Mouse (Mus musculus) heart, embryonic 12.5 days (tissue): Measurements from ENCODE around the gene Thegl. TPM values are rescaled to one million over a fixed set of nuclear protein-coding genes. Genes with fewer than 3 reads are reported as not detected.
"Not testable (repeated sequence)": the region's sequence is repeated elsewhere in the genome, so short reads cannot be mapped to it uniquely, and the experiment has no call there.

Experiments
- ATAC-seq: fragments of 200-750 bp; cut with Nextera tagmentation; 2 replicates; pipeline ENCODE4 v1.8.0; 2017; ENCODE audit warnings: moderate TSS enrichment, moderate library complexity; ENCODE audit not compliant: insufficient number of reproducible peaks, low FRiP score
- H3K27ac ChIP-seq: fragments of 300-500 bp; sonication (generic); 2 replicates; pipeline ENCODE4 v1.5.1; 2016; ENCODE audit warnings: mild to moderate bottlenecking, moderate library complexity; ENCODE audit not compliant: poor library complexity, severe bottlenecking
- H3K27me3 ChIP-seq: fragments of 300-500 bp; sonication (generic); replicated peaks from 2 replicates; pipeline ENCODE4 v1.6.1; 2016; ENCODE audit warnings: mild to moderate bottlenecking, moderate library complexity
- H3K36me3 ChIP-seq: fragments of 300-500 bp; sonication (generic); 2 replicates; pipeline ENCODE4 v1.6.1; 2016; ENCODE audit warnings: mild to moderate bottlenecking, moderate library complexity
- H3K4me1 ChIP-seq: fragments of 300-500 bp; sonication (generic); replicated peaks from 2 replicates; pipeline ENCODE4 v1.6.1; 2016; ENCODE audit warnings: mild to moderate bottlenecking
- H3K4me2 ChIP-seq: fragments of 300-500 bp; sonication (generic); 2 replicates; pipeline ENCODE4 v1.6.1; 2016; ENCODE audit warnings: mild to moderate bottlenecking, moderate library complexity
- H3K4me3 ChIP-seq: fragments of 300-500 bp; sonication (generic); 2 replicates; pipeline ENCODE4 v1.5.1; 2016; ENCODE audit warnings: mild to moderate bottlenecking
- H3K9ac ChIP-seq: fragments of 300-500 bp; sonication (generic); 2 replicates; pipeline ENCODE4 v1.6.1; 2016; ENCODE audit warnings: mild to moderate bottlenecking, moderate library complexity
- H3K9me3 ChIP-seq: fragments of 300-500 bp; sonication (generic); replicated peaks from 2 replicates; pipeline ENCODE4 v1.6.1; 2016; ENCODE audit warnings: mild to moderate bottlenecking, moderate library complexity
- WGBS: fragments of 180-500 bp; shearing (Covaris S2); methylation state at CpG from one replicate; pipeline ENCODE4 v1.1.7; 2016; 5-methylcytosine and 5-hydroxymethylcytosine counted together
- polyA plus RNA-seq: library from polyadenylated mRNA; unstranded; fragments of >200 nt; fragmentation: Nextera tagmentation; extraction: Ambion mirVana; gene quantifications from 2 replicates; pipeline ENCODE4 v1.2.1, GENCODE M21; 2016

Thegl gene
- polyA plus RNA-seq, 1 experiment from 2014 or later: not detected

DNA sequence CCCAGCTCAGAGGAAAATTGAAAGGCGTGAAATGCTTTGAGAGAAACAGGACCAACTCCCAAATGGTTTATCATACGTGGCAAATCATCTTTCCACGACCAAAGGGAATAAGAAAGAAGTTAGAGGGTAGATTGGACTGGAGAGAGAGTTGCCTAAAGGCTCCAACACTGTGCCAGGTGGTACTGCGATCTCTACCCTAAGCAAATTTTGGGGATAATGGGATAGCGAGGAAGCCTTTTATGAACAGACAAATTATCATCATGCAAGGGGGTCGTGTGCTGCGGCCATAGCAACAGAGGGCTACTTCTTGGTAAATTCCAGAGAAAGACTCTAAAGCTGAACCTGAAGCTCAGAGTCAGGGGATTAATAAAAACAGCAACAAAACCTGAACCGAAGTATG is 78.1 kb downstream of the Thegl start:
- H3K4me3 ChIP-seq: peak overlapping the region; percentile 69
- 39% methylated on average over 8 of the region's 8 CpGs for WGBS
- H3K4me1 ChIP-seq: peaks cover 78% of the 10 kb centered on the region
- no peaks in the 10 kb centered on the region for H3K9me3 ChIP-seq
- ATAC-seq: no peak
- H3K27me3 ChIP-seq: no peaks in the 10 kb centered on the region
- peaks cover 10% of the 10 kb centered on the region for H3K36me3 ChIP-seq
- peak overlapping the region; percentile 72; the same call in 1 of the 2 replicates for H3K9ac ChIP-seq
- H3K4me2 ChIP-seq: peak overlapping the region; percentile 75
- no peak overlapping the region for H3K27ac ChIP-seq

DNA sequence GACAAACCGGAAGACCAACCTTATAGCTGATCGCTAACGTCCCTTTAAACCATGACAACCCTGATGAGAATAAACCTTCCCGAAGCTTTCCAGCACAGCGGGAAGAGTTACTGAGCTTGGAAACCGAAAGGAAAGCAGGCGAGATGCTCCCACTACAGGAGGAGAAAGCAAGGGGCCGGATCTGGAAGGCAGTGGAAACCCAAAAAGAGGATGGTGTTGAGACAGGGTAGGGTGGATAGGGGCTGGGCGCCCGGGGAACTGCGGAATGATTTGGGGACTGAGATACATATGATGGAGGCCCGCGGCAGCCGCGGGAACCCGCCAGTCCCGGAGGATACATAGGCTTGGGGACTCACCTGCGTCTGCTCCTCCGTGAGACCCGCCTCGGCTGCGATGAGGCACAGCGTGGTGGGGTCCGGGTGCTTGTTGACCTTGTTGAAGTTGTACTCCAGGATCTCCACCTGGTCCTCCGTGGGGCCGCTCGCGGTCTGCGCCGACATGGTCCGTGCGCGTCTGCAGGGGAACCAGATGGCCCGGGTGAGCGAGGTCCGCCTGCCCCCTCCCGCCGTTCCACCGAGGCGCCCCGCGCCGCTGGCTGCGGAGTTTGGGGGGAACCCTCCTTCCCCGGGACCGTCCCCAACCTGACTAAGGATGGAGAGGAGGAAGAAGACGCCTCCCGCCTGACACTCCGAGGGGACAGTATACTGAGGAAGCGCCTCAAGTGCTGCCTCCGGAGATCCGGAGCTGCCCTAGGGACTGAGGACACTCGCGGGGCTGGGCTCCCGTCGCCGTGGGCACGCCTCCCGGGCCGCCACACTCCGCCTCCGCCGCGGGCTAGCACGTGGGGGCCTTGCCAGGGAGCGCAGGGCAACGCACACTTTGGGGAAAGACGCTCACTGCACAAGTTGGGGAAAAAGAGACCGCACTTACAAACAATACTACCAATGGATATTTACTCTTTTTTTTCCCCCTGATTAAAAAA is 79.0 kb downstream of the Thegl start:
- Histone ChIP-seq H3K4me3 (peak overlapping the region; percentile 69), H3K4me1 (peaks cover 80% of the 10 kb centered on the region), H3K9ac (peak overlapping the region; percentile 72), H3K27me3 (no peaks in the 10 kb centered on the region), H3K27ac (peak overlapping the region; percentile 71), H3K4me2 (peak overlapping the region; percentile 75), H3K9me3 (no peaks in the 10 kb centered on the region), H3K36me3 (peaks cover 4% of the 10 kb centered on the region; the same call in 1 of the 2 replicates)
- ATAC-seq: peak; percentile 74
- under 1% methylated on average over 69 of the region's 69 CpGs for WGBS

DNA sequence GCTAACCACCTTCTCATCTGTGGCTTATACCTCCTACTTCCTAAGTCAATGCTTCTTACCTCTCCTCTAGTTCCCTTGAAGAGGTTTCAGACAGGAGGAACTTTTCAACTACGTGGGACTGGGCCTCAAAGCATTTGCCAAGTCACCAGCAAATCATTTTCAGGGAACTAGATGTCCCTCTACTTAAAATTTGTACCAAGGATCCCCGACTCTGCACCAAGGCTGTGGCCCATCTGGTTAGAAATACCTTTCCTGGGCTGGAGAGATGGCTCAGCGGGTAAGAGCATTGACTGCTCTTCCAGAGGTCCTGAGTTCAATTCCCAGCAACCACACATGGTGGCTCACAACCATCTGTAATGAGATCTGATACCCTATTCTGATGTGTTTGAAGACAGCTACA is 80.4 kb downstream of the Thegl start:
- Histone ChIP-seq H3K27ac (peak overlapping the region; percentile 23; the same call in 1 of the 2 replicates), H3K4me1 (peaks cover 81% of the 10 kb centered on the region), H3K4me2 (0 out of 2 replicates have a peak overlapping the region, but pooled peaks have one; percentile 1)
- H3K36me3 ChIP-seq, ATAC-seq, H3K9me3 ChIP-seq, H3K9ac ChIP-seq, H3K27me3 ChIP-seq, H3K4me3 ChIP-seq: not testable (repeated sequence)
- WGBS: 87% methylated on average over 3 of the region's 3 CpGs

DNA sequence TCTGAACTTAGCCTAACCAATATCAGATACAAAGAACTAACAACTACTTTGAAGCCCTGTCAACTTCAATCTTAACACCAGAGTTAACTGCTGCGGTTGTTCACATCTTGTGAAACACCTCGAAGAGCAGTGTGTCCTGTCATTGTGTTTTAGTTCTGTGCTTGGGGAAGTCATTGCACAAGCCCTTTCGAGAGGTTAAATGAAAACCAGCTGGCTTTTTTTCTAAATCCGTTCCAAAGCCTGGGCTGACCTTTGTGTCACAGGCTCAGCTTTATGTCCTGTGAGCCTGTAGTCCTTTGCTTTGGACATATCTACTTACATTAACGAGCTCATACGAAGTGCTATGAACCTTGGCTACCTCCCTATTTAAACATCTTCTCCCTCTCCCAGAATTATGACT is 81.9 kb downstream of the Thegl start:
- no peaks in the 10 kb centered on the region for H3K9me3 ChIP-seq
- no peaks in the 10 kb centered on the region for H3K27me3 ChIP-seq
- H3K4me2 ChIP-seq: no peak overlapping the region
- peaks cover 75% of the 10 kb centered on the region for H3K4me1 ChIP-seq
- H3K27ac ChIP-seq: peak overlapping the region; percentile 41
- 45% methylated on average over 6 of the region's 6 CpGs for WGBS
- H3K9ac ChIP-seq: no peak overlapping the region
- no peak for ATAC-seq
- no peak overlapping the region for H3K4me3 ChIP-seq
- 0 out of 2 replicates have a peak, but pooled peaks cover 4% of the 10 kb centered on the region for H3K36me3 ChIP-seq

DNA sequence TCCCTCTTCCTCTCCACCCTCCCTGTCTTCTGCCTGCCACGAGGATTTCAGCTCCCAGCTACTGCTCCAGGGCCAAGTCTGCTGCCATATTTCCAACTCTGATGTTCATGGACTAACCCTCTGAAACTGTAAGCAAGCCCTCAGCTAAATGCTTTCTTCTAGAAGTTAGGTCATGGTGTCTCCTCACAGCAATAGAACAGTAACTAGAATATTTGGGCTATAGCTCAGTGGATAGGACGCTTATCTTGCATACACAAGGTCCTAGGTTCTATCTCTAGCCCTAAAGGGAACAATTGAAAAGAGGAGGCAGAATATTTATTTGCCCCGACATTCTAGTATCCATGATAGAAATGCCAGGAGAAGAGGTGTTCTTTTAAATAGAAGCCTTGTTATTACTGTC is 83.1 kb downstream of the Thegl start:
- 70% methylated on average over 3 of the region's 3 CpGs for WGBS
- Histone ChIP-seq H3K4me1 (peaks cover 76% of the 10 kb centered on the region), H3K4me2 (no peak overlapping the region), H3K27ac (no peak overlapping the region), H3K4me3 (no peak overlapping the region), H3K36me3 (0 out of 2 replicates have a peak, but pooled peaks cover 4% of the 10 kb centered on the region), H3K27me3 (no peaks in the 10 kb centered on the region), H3K9me3 (no peaks in the 10 kb centered on the region), H3K9ac (no peak overlapping the region)
- ATAC-seq: no peak

DNA sequence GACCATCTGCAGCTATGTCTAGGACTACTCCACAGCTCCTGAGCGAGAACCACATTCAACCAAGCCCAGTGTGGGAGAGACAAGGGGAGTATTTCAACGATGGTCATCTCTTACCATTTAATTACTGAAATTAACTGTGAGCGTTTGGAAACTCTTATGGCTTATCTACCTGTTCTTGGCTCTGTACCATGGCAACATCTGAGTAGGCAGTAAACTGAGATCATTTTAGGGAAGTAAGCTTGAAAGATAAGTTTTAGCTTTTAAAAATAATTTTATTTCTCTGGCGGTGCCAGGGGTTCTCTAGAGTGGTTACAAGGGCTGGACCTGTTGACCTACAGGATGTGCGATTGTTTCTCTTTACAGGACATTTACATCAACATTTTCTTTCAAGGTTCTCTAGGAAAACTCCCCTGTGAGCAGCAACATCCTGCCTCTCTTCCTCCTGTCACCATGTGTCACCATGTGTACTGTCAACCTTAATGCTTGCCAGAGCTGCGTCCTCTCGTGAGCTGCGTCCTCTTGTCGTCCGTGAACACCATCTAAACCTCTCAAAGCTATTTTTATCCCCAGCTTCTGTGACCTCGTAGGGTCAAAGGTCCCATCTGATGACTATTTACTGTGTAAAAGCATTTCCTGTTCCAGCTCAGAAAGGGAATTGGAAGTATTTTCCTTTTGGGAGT is 83.6 kb downstream of the Thegl start:
- no peak overlapping the region for H3K9ac ChIP-seq
- H3K36me3 ChIP-seq: 0 out of 2 replicates have a peak, but pooled peaks cover 4% of the 10 kb centered on the region
- ATAC-seq: peak; percentile 43; the same call in 1 of the 2 replicates
- no peaks in the 10 kb centered on the region for H3K9me3 ChIP-seq
- peaks cover 72% of the 10 kb centered on the region for H3K4me1 ChIP-seq
- peak overlapping the region; percentile 44; the same call in 1 of the 2 replicates for H3K27ac ChIP-seq
- H3K4me2 ChIP-seq: peak overlapping the region; percentile 20; the same call in 1 of the 2 replicates
- 27% methylated on average over 11 of the region's 11 CpGs for WGBS
- H3K4me3 ChIP-seq: no peak overlapping the region
- H3K27me3 ChIP-seq: no peaks in the 10 kb centered on the region

DNA sequence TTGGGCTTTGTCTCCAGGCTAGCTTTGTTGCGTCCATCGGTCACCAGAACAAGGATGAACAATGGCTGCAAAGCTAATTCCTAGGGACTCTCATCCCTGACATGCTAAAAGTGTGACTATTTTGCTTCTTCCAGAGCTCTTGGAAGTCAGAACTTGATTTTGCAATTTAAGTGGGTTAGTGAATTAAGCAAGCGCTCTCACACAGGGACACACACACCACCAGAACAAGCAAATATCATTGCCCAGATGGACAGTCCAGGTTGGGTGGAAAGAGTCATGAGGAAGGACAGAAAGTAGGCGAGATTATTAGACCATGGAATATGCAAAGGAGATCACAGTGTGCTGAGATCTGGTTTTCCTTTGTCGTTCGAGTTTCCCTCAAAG is 84.2 kb downstream of the Thegl start:
- Histone ChIP-seq H3K27ac (peak overlapping the region; percentile 44), H3K4me3 (no peak overlapping the region), H3K27me3 (no peaks in the 10 kb centered on the region), H3K4me1 (peaks cover 72% of the 10 kb centered on the region), H3K9me3 (no peaks in the 10 kb centered on the region), H3K4me2 (peak overlapping the region; percentile 20; the same call in 1 of the 2 replicates), H3K36me3 (0 out of 2 replicates have a peak, but pooled peaks cover 4% of the 10 kb centered on the region), H3K9ac (no peak overlapping the region)
- 71% methylated on average over 6 of the region's 6 CpGs for WGBS
- no peak for ATAC-seq

DNA sequence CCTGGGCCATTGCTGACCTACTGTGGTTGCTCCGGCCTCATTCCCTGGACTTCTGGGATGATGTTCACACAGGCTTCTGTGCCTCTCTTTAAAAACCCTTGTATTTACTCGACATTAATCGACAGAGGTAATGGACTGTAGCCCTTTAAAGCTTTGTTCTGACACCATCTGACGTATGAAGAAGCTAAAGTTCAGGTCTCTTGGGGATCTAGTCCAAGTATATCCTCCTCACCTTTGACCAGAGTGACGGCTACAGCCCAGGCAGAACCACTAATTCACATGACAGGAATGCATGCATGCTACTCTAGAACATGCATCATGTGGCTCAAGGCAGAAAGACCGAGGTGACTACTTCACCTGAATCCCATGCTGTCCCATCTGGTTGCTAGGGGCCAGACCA is 84.9 kb downstream of the Thegl start:
- Histone ChIP-seq H3K27me3 (no peaks in the 10 kb centered on the region), H3K4me2 (no peak overlapping the region), H3K4me3 (no peak overlapping the region), H3K36me3 (0 out of 2 replicates have a peak, but pooled peaks cover 4% of the 10 kb centered on the region), H3K4me1 (peaks cover 73% of the 10 kb centered on the region), H3K27ac (0 out of 2 replicates have a peak overlapping the region, but pooled peaks have one; percentile 44), H3K9ac (no peak overlapping the region), H3K9me3 (no peaks in the 10 kb centered on the region)
- ATAC-seq: no peak
- WGBS: 82% methylated on average over 6 of the region's 6 CpGs

DNA sequence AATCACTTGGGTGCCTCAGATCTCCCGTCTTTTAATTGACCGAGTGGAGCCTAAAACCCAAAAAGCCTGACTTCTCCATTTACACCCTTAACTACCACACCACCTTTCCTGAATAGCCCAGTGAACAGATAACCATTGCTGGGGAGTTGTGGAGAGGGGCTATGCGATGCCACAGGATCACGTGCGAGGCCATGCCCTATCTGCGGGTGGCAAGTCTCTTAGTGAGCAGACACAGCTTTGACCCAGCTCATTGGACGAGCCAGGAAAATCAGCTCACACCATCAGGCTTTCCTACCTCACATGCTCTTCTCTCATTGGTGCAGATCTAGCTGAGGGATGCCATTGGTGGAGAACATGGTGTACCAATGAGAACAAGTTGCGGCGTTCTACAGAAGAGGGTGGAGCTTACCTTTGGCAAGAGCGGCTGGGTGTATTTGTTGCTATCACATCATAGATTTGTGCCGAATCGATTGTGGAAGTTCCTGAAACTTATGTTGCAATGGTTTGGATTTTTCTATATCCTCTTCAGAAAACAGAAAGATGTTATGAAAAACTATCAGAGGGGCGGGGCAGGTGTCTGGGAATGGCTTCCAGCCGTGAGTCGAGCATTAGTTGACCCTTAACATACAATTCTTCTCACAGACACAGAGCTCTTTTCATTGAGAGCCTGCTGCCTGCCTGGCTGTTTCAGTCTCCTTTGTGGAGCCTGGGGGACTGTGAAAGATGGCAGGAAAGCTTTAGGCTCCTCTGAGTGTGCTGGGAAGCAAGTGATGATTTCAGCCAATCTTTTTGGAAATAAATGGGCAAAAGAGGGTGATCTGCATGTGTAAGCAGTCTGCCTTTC is 86.9 kb downstream of the Thegl start:
- Histone ChIP-seq H3K4me3 (no peak overlapping the region), H3K4me1 (peaks cover 58% of the 10 kb centered on the region), H3K27ac (0 out of 2 replicates have a peak overlapping the region, but pooled peaks have one; percentile 9), H3K9me3 (no peaks in the 10 kb centered on the region), H3K27me3 (no peaks in the 10 kb centered on the region), H3K4me2 (no peak overlapping the region), H3K9ac (0 out of 2 replicates have a peak overlapping the region, but pooled peaks have one; percentile 27), H3K36me3 (0 out of 2 replicates have a peak, but pooled peaks cover 4% of the 10 kb centered on the region)
- ATAC-seq: no peak
- 81% methylated on average over 15 of the region's 15 CpGs for WGBS

DNA sequence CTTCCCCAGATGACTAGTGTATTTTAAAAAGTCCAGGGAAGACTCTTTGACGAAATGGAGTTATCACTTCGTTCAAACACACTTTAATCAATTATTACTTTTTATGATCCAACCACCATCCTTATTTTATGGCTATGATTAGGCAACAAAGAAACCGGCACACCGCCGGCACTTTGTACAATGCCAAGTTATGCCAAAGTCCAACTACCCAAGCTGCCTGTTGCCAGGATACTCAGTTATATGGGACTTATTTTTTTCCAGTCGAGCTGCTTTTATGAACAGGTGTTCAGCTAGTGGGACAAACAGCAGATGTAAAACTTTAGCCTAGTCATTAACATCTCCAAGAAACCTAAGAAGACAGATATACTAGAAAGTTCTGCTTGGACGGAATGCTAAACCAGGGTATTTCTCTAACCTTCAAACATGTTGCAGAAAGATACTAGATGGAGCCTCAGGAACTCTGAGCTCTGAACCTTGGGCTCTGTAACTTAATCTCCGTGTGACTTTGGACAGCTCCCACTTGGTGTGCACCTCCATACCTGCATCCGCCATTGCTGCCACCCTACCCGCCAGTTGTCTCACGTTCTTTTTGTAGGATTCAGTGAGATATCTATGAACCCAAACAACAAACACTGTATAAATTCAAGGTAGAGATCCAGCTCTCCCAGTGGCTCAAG is 91.5 kb downstream of the Thegl start:
- Histone ChIP-seq H3K27ac (no peak overlapping the region), H3K9ac (no peak overlapping the region), H3K4me1 (peaks cover 44% of the 10 kb centered on the region), H3K4me3 (no peak overlapping the region), H3K36me3 (peaks cover 10% of the 10 kb centered on the region), H3K4me2 (no peak overlapping the region), H3K9me3 (no peaks in the 10 kb centered on the region), H3K27me3 (no peaks in the 10 kb centered on the region)
- no peak for ATAC-seq
- 88% methylated on average over 11 of the region's 11 CpGs for WGBS
